Mouse (Mus musculus): ENCODE data around the gene Lpcat1. TPM values are rescaled to one million over a fixed set of nuclear protein-coding genes. Genes with fewer than 3 reads are reported as not detected.

The Lpcat1 gene
- polyA plus RNA-seq, 1 experiment from 2014 or later: 21.8 TPM

DNA sequence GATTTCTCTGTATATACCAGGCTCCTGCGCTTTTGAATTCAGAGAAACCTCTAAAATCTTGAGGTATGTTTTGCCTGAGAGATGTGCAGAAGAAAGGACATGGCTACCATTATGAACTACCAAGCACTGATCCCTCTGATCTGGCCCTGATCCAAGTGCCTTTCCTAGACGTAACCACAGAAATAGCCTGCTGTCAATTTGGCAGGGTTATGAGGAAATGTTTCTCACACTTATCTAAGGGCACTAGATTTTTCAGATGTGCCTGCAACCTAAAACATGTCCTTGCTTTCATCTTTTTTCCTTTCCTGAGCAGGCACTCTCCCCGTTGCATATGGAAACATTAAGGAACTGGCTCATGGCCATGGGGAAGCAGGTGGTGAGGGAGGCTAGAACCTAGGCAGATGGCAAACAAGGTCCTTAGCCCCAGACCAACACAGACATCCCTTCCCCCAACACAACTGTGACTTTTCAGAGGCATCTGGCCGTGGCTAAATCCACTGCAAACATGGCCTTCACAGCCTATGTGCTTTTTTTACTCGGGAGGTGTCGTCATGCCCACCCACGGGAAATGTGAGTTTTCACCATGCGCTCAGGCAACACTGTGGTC, 23.7 kb downstream of the Lpcat1 start:
- no peak overlapping the region for H3K4me2 ChIP-seq (ENCODE audit: low read length)
- DNase-seq (ENCODE audit: low spot score) (no peak), ATAC-seq (replicated peaks; ENCODE audit: low FRiP score, low read depth) (no peak)
- no peak overlapping the region for H3K27ac ChIP-seq
- no peaks in the 10 kb centered on the region for H3K9me3 ChIP-seq (replicated peaks; ENCODE audit: low read length)
- no peaks in the 10 kb centered on the region for H3K27me3 ChIP-seq (ENCODE audit: insufficient read depth, low read length)
- H3K4me3 ChIP-seq (replicated peaks; ENCODE audit: low read depth, low read length): no peak overlapping the region
- no peak for TF ChIP-seq CTCF (IDR thresholded peaks at IDR 0.05; ENCODE audit: low read depth)
- H3K9ac ChIP-seq (ENCODE audit: low read depth, low read length): no peak overlapping the region
- no peaks in the 10 kb centered on the region for H3K4me1 ChIP-seq (replicated peaks; ENCODE audit: insufficient read depth, low read length)
- WGBS: 86% methylated on average over 8 of the region's 8 CpGs
- H3K36me3 ChIP-seq (ENCODE audit: insufficient read depth, low read length): peaks cover 41% of the 10 kb centered on the region

DNA sequence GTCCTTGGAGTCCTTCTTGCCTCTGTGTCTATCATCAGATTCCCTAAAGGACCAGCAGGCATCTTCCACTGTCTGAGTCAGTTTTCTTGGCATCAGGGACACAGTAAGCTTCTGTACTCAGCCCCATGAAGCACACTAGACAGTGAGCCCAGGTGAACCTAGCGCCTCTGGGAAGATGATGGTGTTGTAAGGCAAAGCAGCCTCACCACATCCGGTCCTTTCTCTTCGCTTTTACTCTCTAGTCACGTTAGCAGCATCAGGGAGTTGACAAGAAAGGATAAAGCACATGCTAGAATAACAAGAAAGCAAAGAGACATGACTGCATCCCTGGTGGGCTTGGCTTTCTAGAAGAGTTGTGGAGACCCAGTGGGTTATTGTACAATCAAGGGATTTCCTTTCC, 26.2 kb downstream of the Lpcat1 start:
- H3K9me3 ChIP-seq (replicated peaks; ENCODE audit: low read length): no peaks in the 10 kb centered on the region
- no peak overlapping the region for H3K27ac ChIP-seq
- TF ChIP-seq CTCF (IDR thresholded peaks at IDR 0.05; ENCODE audit: low read depth): no peak
- ATAC-seq (replicated peaks; ENCODE audit: low FRiP score, low read depth): no peak
- peaks cover 38% of the 10 kb centered on the region for H3K36me3 ChIP-seq (ENCODE audit: insufficient read depth, low read length)
- H3K9ac ChIP-seq (ENCODE audit: low read depth, low read length): no peak overlapping the region
- H3K4me3 ChIP-seq (replicated peaks; ENCODE audit: low read depth, low read length): no peak overlapping the region
- no peaks in the 10 kb centered on the region for H3K27me3 ChIP-seq (ENCODE audit: insufficient read depth, low read length)
- H3K4me1 ChIP-seq (replicated peaks; ENCODE audit: insufficient read depth, low read length): no peaks in the 10 kb centered on the region
- no peak for DNase-seq (ENCODE audit: low spot score)
- WGBS: 91% methylated on average over 4 of the region's 4 CpGs
- no peak overlapping the region for H3K4me2 ChIP-seq (ENCODE audit: low read length)

DNA sequence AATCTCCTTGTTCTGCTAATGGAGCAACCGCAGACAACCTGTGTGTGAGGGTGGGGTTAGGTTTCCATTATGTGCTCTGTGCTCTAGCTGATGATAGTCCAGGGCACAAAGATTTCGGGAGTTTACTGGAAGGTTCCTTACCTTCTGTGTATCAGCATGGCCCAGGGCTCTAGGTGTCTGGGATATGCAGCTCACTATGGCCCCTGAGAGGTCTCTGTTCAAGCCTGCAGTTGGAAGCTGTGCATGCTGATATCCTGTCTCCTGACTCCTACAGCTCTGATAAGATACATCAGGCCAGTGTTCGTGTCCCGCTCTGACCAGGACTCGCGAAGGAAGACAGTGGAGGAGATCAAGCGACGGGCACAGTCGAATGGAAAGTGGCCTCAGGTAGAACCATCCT, 27.5 kb downstream of the Lpcat1 start:
- Histone ChIP-seq H3K9ac (ENCODE audit: low read depth, low read length) (no peak overlapping the region), H3K4me3 (replicated peaks; ENCODE audit: low read depth, low read length) (no peak overlapping the region), H3K4me1 (replicated peaks; ENCODE audit: insufficient read depth, low read length) (no peaks in the 10 kb centered on the region), H3K27me3 (ENCODE audit: insufficient read depth, low read length) (no peaks in the 10 kb centered on the region), H3K9me3 (replicated peaks; ENCODE audit: low read length) (no peaks in the 10 kb centered on the region), H3K27ac (no peak overlapping the region), H3K4me2 (ENCODE audit: low read length) (no peak overlapping the region), H3K36me3 (ENCODE audit: insufficient read depth, low read length) (peaks cover 35% of the 10 kb centered on the region)
- DNase-seq (ENCODE audit: low spot score) (no peak), ATAC-seq (replicated peaks; ENCODE audit: low FRiP score, low read depth) (no peak)
- 96% methylated on average over 9 of the region's 9 CpGs for WGBS
- TF ChIP-seq CTCF (IDR thresholded peaks at IDR 0.05; ENCODE audit: low read depth): no peak

DNA sequence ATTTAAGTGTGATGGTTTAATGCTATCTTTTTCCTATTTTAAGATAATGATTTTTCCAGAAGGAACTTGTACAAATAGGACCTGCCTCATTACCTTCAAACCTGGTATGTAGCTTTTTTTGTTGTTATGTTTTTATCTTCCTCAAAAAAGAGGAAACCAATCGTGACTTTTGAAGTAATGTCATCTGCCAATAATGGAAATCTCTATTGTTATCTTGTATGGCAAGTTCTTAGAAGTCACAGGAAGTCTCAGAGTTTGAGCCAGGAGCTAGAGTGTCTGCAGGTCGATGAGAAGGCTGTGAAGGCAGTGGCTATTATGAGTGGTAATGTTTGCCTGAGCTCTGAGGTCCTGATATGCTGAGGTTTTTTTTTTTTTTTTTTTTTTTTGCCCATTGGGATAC, 29.1 kb downstream of the Lpcat1 start:
- ATAC-seq (replicated peaks; ENCODE audit: low FRiP score, low read depth): no peak

DNA sequence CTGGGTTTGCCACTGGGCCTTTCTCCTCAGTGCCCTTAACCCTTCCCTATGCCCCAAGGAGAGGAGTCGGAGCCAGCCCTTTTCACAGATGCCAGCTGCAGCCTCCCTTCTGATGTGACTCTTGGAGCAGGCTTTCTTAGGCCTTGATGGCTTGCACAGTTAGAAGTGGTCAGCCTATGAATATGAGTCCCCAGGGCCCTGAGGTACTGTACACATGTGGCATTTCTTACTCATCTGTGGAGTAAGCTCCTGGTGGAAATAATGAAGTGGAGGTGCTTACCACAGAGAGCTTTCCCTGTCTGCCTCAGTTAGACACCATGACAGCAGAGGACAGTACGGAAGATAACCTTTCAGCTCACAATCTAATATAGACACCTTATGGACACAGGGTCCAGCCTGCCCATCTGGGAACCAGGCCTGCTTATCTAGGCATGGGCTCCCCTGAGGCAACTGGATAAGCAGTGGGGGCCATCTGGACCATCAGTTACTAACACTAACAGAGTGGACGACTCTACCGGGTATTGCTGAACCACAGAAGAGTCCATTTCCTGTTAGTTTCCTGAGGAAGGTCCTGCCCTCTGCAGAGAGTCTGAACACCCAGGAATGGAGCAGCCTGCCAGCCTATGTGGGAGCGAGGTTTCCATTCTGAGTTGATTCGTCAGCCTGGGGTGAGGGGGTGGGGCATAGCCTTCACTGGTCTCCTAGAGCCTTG, 33.1 kb downstream of the Lpcat1 start:
- Histone ChIP-seq H3K4me2 (ENCODE audit: low read length) (no peak overlapping the region), H3K4me1 (replicated peaks; ENCODE audit: insufficient read depth, low read length) (no peaks in the 10 kb centered on the region), H3K27ac (no peak overlapping the region), H3K36me3 (ENCODE audit: insufficient read depth, low read length) (peaks cover 34% of the 10 kb centered on the region), H3K4me3 (replicated peaks; ENCODE audit: low read depth, low read length) (no peak overlapping the region), H3K27me3 (ENCODE audit: insufficient read depth, low read length) (no peaks in the 10 kb centered on the region), H3K9me3 (replicated peaks; ENCODE audit: low read length) (no peaks in the 10 kb centered on the region), H3K9ac (ENCODE audit: low read depth, low read length) (no peak overlapping the region)
- DNase-seq (ENCODE audit: low spot score) (no peak), ATAC-seq (replicated peaks; ENCODE audit: low FRiP score, low read depth) (no peak)
- TF ChIP-seq CTCF (IDR thresholded peaks at IDR 0.05; ENCODE audit: low read depth): no peak
- WGBS: 76% methylated on average over 6 of the region's 6 CpGs

More for the DNA sequence above, 29.1 kb downstream of the Lpcat1 start:
- Histone ChIP-seq H3K4me1 (replicated peaks; ENCODE audit: insufficient read depth, low read length) (no peaks in the 10 kb centered on the region), H3K4me3 (replicated peaks; ENCODE audit: low read depth, low read length) (no peak overlapping the region), H3K27me3 (ENCODE audit: insufficient read depth, low read length) (no peaks in the 10 kb centered on the region), H3K9me3 (replicated peaks; ENCODE audit: low read length) (no peaks in the 10 kb centered on the region), H3K9ac (ENCODE audit: low read depth, low read length) (no peak overlapping the region), H3K4me2 (ENCODE audit: low read length) (no peak overlapping the region), H3K36me3 (ENCODE audit: insufficient read depth, low read length) (peaks cover 33% of the 10 kb centered on the region; the same call in 1 of the 2 replicates), H3K27ac (no peak overlapping the region)
- 72% methylated on average over 2 of the region's 2 CpGs for WGBS
- DNase-seq (ENCODE audit: low spot score): no peak
- TF ChIP-seq CTCF (IDR thresholded peaks at IDR 0.05; ENCODE audit: low read depth): no peak

DNA sequence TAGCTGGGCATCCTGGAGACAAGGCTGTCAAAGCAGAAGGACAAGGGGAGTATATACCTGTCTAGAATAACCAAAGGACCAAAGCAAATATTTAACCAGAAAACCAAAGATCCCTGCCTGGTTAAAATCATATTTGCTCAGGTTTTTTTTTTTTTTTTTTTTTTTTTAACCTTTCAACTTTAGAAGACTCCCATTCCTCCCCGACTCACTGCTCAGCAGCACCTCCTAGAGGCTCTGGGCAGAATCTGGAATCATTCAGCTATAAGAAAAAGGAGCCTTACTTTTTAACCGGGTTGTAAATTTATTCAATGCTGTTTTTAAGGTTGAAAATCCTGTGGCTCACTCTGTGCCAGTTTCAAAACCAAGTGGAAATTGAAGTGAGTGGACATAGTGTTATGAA, 35.7 kb downstream of the Lpcat1 start:
- WGBS: 68% methylated on average over 2 of the region's 2 CpGs
- H3K4me2 ChIP-seq (ENCODE audit: low read length): no peak overlapping the region
- no peak overlapping the region for H3K27ac ChIP-seq
- no peaks in the 10 kb centered on the region for H3K27me3 ChIP-seq (ENCODE audit: insufficient read depth, low read length)
- no peak for ATAC-seq (replicated peaks; ENCODE audit: low FRiP score, low read depth)
- H3K9me3 ChIP-seq (replicated peaks; ENCODE audit: low read length): no peaks in the 10 kb centered on the region
- H3K4me1 ChIP-seq (replicated peaks; ENCODE audit: insufficient read depth, low read length): no peaks in the 10 kb centered on the region
- peak; percentile 27 for DNase-seq (ENCODE audit: low spot score)
- TF ChIP-seq CTCF (IDR thresholded peaks at IDR 0.05; ENCODE audit: low read depth): peak; percentile 54
- no peak overlapping the region for H3K4me3 ChIP-seq (replicated peaks; ENCODE audit: low read depth, low read length)
- no peak overlapping the region for H3K9ac ChIP-seq (ENCODE audit: low read depth, low read length)
- peaks cover 24% of the 10 kb centered on the region for H3K36me3 ChIP-seq (ENCODE audit: insufficient read depth, low read length)
